Mouse (Mus musculus): Measurements from ENCODE around the gene Csrnp3. TPM values are rescaled to one million over a fixed set of nuclear protein-coding genes. Genes with fewer than 3 reads are reported as not detected.

Gene Csrnp3
- not detected for polyA plus RNA-seq (2017; shearing (Covaris generic))

GRCm38 (mm10) chr2:65845551-65845950, at the start of gene Csrnp3:
Csrnp3 (plus strand) TSS chr2:65845767.

Other genes with a start within 250 kb of the Csrnp3 start
- gene Scn2a, start 225.0 kb upstream of the Csrnp3 start, polyA plus RNA-seq (2017; shearing (Covaris generic)), result 0.07 TPM

Data from naive thymus-derived CD4-positive, alpha-beta T cell, adult 5 months (primary cell).